Mouse (Mus musculus) midbrain, embryonic 14.5 days (tissue): ENCODE results near the gene Cgnl1. TPM values are rescaled to one million over a fixed set of nuclear protein-coding genes. Genes with fewer than 3 reads are reported as not detected.
A peak's percentile ranks its signal among the peaks of the same experiment; 100 is the strongest.

Experiments used
- ATAC-seq: fragments of 200-750 bp; cut with Nextera tagmentation; 2 replicates; pipeline ENCODE4 v1.8.0; 2017; ENCODE audit warnings: moderate number of reproducible peaks, moderate library complexity; ENCODE audit not compliant: low FRiP score, low TSS enrichment
- DNase-seq: peaks from one replicate; pipeline ENCODE4 v3.0.0-alpha.2; 2015
- H3K27ac ChIP-seq: fragments of 300-500 bp; sonication (generic); replicated peaks from 2 replicates; pipeline ENCODE4 v1.5.1; 2014; ENCODE audit warnings: mild to moderate bottlenecking, low read depth, low read length, moderate library complexity
- H3K27me3 ChIP-seq: fragments of 300-500 bp; sonication (generic); 2 replicates; pipeline ENCODE4 v1.6.1; 2014; ENCODE audit warnings: low read length, control low read depth, mixed read lengths; ENCODE audit not compliant: control insufficient read depth, insufficient read depth
- H3K36me3 ChIP-seq: fragments of 300-500 bp; sonication (generic); 2 replicates; pipeline ENCODE4 v1.6.1; 2014; ENCODE audit warnings: low read length, control low read depth; ENCODE audit not compliant: control insufficient read depth, insufficient read depth
- H3K4me1 ChIP-seq: fragments of 300-500 bp; sonication (generic); 2 replicates; pipeline ENCODE4 v1.6.1; 2014; ENCODE audit warnings: mild to moderate bottlenecking, antibody characterized with exemption, low read length, control low read depth; ENCODE audit not compliant: control insufficient read depth, insufficient read depth
- H3K4me2 ChIP-seq: fragments of 300-500 bp; sonication (generic); 2 replicates; pipeline ENCODE4 v1.6.1; 2014; ENCODE audit warnings: mild to moderate bottlenecking, low read length, moderate library complexity
- H3K4me3 ChIP-seq: fragments of 300-500 bp; sonication (generic); replicated peaks from 2 replicates; pipeline ENCODE4 v1.5.1; 2014; ENCODE audit warnings: low read depth, low read length
- H3K9ac ChIP-seq: fragments of 300-500 bp; sonication (generic); replicated peaks from 2 replicates; pipeline ENCODE4 v1.6.1; 2014; ENCODE audit warnings: mild to moderate bottlenecking, low read length, moderate library complexity
- H3K9me3 ChIP-seq: fragments of 300-500 bp; sonication (generic); 2 replicates; pipeline ENCODE4 v1.6.1; 2016; ENCODE audit warnings: low read length, control low read depth, mixed read lengths; ENCODE audit not compliant: control insufficient read depth
- WGBS: fragments of 180-500 bp; shearing (Covaris S2); extraction: QIAGEN DNeasy Blood & Tissue Kit; methylation state at CpG from one replicate; pipeline ENCODE4 v1.1.7; 2014; 5-methylcytosine and 5-hydroxymethylcytosine counted together
- polyA plus RNA-seq: library from polyadenylated mRNA; unstranded; fragments of >200 nt; fragmentation: Nextera tagmentation; extraction: Ambion mirVana; gene quantifications from 2 replicates; pipeline ENCODE4 v1.2.1, GENCODE M21; 2014

Cgnl1 gene
- polyA plus RNA-seq: 1.3 and 4.4 TPM in 2 replicates

DNA sequence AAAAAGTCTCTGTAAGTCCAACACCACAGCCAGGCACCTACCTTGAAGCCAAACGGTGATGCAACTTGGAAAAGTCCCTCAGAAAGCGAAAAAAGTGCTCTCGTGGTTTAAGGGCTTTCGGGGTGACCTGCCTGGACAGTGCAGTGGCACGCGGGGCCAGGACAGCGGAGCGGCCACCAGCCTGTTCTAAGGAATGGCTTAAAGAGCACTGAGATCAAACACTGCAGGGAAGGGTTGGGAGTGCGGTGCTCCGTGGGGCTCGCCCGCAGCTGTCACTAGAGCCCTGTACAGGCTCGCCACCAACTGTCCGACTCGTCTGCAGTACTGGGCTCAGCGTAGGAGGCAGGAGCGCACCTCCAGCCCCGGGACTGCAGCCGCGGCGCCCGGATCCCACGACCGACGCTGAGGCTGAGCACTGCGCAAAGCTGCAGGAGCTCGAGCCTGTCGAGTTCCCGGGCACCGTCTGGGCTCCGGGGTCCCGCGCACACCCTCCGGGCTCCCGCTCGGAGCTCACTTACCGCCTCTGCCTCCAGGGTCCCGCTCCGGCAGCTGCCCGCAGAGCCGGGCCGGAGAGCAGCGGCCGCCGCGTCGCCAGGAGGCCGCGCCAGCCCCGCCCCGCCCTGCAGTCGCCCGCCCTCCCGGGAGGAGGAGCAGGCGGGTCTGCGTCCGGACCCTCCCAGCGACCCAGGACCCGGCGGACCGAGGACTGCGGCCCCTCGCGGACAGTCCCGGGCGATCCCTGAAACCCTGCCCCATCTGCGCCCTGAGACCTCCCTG, at the start of gene Cgnl1:
Gene Cgnl1, minus strand, starts transcription at position 612 of the 777 bp plus-strand sequence.
- H3K4me2 ChIP-seq: peak within 1 kb of the TSS; percentile 94
- peak within 1 kb of the TSS; percentile 54 for H3K9ac ChIP-seq
- DNase-seq (peak; percentile 72), ATAC-seq (peak; percentile 46)
- H3K36me3 ChIP-seq: no peaks in the 10 kb centered on the region
- no peaks in the 10 kb centered on the region for H3K9me3 ChIP-seq
- H3K27me3 ChIP-seq: peaks cover 35% of the 10 kb centered on the region
- H3K27ac ChIP-seq: no peak within 1 kb of the TSS
- peak within 1 kb of the TSS; percentile 51 for H3K4me3 ChIP-seq
- under 1% methylated on average over 64 of the region's 67 CpGs for WGBS
- peaks cover 3% of the 10 kb centered on the region; the same call in 1 of the 2 replicates for H3K4me1 ChIP-seq

DNA sequence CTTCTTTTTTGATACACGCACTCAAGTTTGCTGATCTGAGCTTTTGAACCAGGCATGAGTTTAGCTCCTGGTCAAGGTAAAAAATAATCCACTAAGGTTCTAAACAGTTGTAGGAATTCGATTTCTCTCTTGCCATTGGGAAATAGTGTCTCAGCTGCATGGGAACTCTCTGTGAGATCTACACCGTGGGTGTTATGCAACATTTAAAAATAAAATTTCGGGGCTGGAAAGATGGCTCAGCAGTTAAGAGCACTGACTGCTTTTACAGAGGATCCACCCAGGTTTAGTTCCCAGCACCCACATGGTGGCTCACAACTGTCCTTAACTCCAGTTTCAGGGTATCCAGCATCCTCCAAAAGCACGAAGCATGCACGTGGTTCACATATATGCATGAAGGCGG, 47.1 kb upstream of the Cgnl1 start:
- no peaks in the 10 kb centered on the region for H3K9me3 ChIP-seq
- 93% methylated on average over 7 of the region's 7 CpGs for whole genome bisulfite sequencing
- H3K4me2 ChIP-seq: no peak overlapping the region
- H3K4me3 ChIP-seq: no peak overlapping the region
- H3K27me3 ChIP-seq: no peaks in the 10 kb centered on the region
- H3K27ac ChIP-seq: no peak overlapping the region
- H3K4me1 ChIP-seq: no peaks in the 10 kb centered on the region
- no peak for ATAC-seq
- H3K9ac ChIP-seq: no peak overlapping the region
- no peaks in the 10 kb centered on the region for H3K36me3 ChIP-seq
- DNase-seq: no peak

DNA sequence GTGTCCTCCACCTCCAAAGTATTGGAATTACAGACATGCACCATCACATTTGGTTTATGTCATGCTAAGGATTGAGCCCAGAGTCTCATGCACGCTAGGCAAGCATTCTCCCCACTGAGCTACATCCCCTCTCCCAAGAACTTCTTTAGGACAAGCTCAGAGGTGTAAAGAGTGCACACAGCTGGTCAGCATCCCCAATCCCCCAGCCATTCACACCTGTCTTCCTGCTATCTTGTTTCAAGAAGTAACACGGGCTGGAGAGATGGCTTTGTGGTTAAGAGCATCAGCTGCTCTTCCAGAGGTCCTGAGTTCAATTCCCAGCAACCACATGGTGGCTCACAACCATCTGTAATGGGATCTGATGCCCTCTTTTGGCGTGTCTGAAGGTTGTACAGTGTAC, 44.7 kb upstream of the Cgnl1 start:
- H3K36me3 ChIP-seq: no peaks in the 10 kb centered on the region
- no peak overlapping the region for H3K9ac ChIP-seq
- H3K4me3 ChIP-seq: no peak overlapping the region
- H3K4me1 ChIP-seq: no peaks in the 10 kb centered on the region
- DNase-seq (no peak), ATAC-seq (no peak)
- no peaks in the 10 kb centered on the region for H3K9me3 ChIP-seq
- no peaks in the 10 kb centered on the region for H3K27me3 ChIP-seq
- no peak overlapping the region for H3K4me2 ChIP-seq
- H3K27ac ChIP-seq: no peak overlapping the region
- 74% methylated on average over 3 of the region's 3 CpGs for WGBS

DNA sequence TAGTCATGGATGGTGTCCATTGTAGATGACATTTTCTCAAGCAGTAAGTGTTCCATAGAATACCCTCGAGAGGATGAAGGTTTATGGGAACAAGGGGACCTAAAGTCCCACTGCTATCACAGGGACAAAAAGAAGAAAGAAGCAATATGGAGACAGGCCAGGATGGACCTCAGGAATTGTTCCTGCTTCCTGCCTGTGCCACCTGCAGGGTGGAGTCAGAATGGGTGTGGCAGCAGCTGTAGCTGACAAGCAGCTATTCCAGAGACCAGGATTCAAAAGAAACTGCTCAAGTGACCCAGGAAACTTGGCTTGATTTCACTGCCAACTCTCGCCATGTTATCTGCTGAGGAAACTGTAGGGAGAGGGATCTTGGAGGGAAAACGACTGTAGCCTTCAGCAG, 42.2 kb upstream of the Cgnl1 start:
- ATAC-seq (no peak), DNase-seq (no peak)
- H3K4me1 ChIP-seq: no peaks in the 10 kb centered on the region
- no peak overlapping the region for H3K4me3 ChIP-seq
- H3K27ac ChIP-seq: no peak overlapping the region
- H3K9me3 ChIP-seq: no peaks in the 10 kb centered on the region
- H3K9ac ChIP-seq: no peak overlapping the region
- no peak overlapping the region for H3K4me2 ChIP-seq
- no peaks in the 10 kb centered on the region for H3K27me3 ChIP-seq
- H3K36me3 ChIP-seq: no peaks in the 10 kb centered on the region
- 81% methylated on average over 3 of the region's 3 CpGs for WGBS

DNA sequence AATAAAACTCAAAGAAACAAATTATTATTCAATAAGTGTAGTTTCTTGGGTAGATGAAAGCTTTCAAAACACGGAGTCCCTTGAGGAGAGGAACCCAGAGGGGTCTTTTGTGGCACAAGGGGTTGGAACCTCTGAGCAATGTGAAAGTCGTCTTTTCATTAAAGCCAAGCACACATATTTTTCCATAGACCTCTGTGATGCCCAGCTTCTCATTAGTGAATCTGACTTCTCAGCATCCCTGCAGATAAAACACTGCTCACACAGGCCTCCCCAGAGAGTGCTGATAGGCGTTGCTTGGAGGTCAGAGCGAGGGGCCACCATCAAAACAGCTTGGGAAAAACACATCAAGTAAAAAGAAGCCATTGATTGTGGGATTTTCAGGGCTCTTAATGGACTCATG, 41.5 kb upstream of the Cgnl1 start:
- H3K4me2 ChIP-seq: no peak overlapping the region
- H3K27ac ChIP-seq: no peak overlapping the region
- no peaks in the 10 kb centered on the region for H3K36me3 ChIP-seq
- no peaks in the 10 kb centered on the region for H3K9me3 ChIP-seq
- no peak overlapping the region for H3K9ac ChIP-seq
- 60% methylated on average over 4 of the region's 4 CpGs for WGBS
- no peak for DNase-seq
- H3K27me3 ChIP-seq: no peaks in the 10 kb centered on the region
- no peak for ATAC-seq
- no peak overlapping the region for H3K4me3 ChIP-seq
- no peaks in the 10 kb centered on the region for H3K4me1 ChIP-seq

DNA sequence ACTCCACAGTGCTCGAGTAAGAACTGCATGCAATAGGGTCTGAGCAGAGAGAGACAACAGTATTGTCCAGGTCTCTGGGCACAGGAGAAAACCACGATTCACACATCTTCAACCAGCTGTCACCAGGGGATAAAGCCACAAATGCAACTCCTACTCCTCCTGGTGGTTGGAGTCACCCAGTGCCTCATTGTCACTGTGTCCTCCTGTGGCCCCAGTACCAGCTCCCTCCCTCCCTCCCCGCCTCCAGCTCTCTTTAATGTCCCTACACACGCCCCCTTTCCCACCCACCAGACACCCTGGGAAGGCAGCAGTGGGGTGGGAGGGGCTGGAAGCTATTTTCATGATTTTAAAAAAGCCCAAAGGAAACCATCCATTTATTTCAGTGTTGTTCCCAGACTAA, 41.0 kb upstream of the Cgnl1 start:
- 33% methylated on average over 4 of the region's 4 CpGs for WGBS
- no peaks in the 10 kb centered on the region for H3K9me3 ChIP-seq
- ATAC-seq (no peak), DNase-seq (no peak)
- no peaks in the 10 kb centered on the region for H3K4me1 ChIP-seq
- H3K4me2 ChIP-seq: no peak overlapping the region
- H3K36me3 ChIP-seq: no peaks in the 10 kb centered on the region
- H3K27ac ChIP-seq: no peak overlapping the region
- no peak overlapping the region for H3K9ac ChIP-seq
- no peaks in the 10 kb centered on the region for H3K27me3 ChIP-seq
- H3K4me3 ChIP-seq: no peak overlapping the region

DNA sequence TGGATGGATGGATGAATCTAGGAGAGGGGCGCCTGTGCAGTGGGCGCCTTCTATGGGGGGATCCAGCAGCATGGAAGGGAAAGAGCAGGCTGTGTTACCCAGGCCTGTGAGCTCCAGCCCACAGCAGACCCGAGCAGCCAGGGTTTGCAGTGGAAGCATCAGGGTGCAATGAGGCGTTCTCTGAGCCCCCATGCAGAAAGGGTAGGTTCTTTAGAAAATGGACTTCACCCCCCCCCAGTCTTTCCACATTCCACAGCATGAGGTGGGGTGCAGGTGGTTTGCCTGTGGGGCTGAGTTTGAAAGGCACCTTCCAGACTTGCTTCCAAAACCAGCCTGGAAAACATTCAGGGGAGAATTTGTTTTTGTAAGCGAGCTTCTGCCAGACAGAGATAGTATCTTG, 40.0 kb upstream of the Cgnl1 start:
- Histone ChIP-seq H3K27ac (no peak overlapping the region), H3K9ac (no peak overlapping the region), H3K4me1 (no peaks in the 10 kb centered on the region), H3K27me3 (no peaks in the 10 kb centered on the region), H3K36me3 (no peaks in the 10 kb centered on the region), H3K4me3 (no peak overlapping the region), H3K4me2 (no peak overlapping the region), H3K9me3 (no peaks in the 10 kb centered on the region)
- 70% methylated on average over 5 of the region's 5 CpGs for WGBS
- DNase-seq (no peak), ATAC-seq (no peak)

DNA sequence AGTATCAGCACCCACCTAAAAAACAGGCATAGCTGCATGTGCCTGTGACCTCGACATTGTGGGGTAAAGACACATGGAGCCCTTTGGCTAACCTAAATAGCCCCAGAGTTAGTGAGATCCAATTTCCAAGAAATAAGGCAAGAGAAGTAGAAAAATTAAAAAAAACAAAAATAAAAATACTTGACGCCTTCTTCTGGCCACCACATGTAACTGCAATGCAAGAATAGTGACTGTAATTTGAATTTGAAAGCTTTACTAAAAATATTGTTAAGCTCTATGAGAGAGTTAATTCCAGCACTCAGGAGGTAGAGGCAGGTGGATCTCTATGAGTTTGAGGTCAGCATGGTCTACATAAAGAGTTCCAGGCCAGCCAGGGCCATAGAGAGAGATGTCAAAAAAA, 39.3 kb upstream of the Cgnl1 start:
- H3K4me1 ChIP-seq: no peaks in the 10 kb centered on the region
- no peak for ATAC-seq
- H3K9ac ChIP-seq: no peak overlapping the region
- H3K4me3 ChIP-seq: no peak overlapping the region
- no peaks in the 10 kb centered on the region for H3K36me3 ChIP-seq
- no peak overlapping the region for H3K27ac ChIP-seq
- no peaks in the 10 kb centered on the region for H3K27me3 ChIP-seq
- H3K9me3 ChIP-seq: no peaks in the 10 kb centered on the region
- 73% methylated on average over 2 of the region's 2 CpGs for WGBS
- no peak for DNase-seq
- no peak overlapping the region for H3K4me2 ChIP-seq

DNA sequence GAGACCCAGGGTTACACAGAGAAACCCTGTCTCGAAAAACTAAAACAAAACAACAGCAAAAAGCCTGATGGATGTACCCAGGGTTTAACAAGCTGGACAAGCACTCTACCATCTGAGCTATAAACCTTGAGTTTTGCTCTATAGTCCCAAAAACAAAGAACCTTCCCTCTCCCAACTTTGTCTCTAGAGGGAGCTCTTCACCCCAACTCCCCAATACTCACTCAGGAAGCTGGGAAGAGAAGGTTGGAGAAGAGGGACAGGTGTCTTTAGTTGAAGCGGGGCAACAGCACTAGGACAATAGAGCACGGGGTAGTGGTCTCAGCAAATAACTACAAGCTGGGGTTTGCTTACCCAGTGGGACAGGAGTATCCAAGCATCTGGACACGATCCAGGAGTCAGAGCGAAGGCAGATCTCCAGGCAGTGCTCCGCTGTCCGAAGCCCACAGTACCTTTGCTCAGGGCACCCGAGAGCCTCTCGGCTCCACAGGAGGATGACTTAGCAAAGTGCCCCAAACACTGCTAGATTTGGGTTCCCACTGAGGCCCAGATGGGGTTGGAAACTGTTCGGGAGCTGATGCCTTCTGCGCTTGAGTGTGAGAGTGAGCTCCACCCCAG, 37.3 kb upstream of the Cgnl1 start:
- Histone ChIP-seq H3K4me3 (no peak overlapping the region), H3K27me3 (no peaks in the 10 kb centered on the region), H3K4me1 (no peaks in the 10 kb centered on the region), H3K4me2 (no peak overlapping the region), H3K27ac (no peak overlapping the region), H3K9ac (no peak overlapping the region), H3K9me3 (no peaks in the 10 kb centered on the region), H3K36me3 (no peaks in the 10 kb centered on the region)
- no peak for ATAC-seq
- DNase-seq: peak; percentile 59
- 34% methylated on average over 11 of the region's 11 CpGs for WGBS
